Mouse (Mus musculus): ENCODE measurements at regions not wholly inside any gene's neighbourhood (a gene's known extent, or its start where the extent isn't known, plus 50 kb on each side); places are given as distances from the start of the nearest gene placed in this dataset.

GRCm38 (mm10) chr3:54598296-54598695 is 94.3 kb upstream of the Supt20 start:
- H3K9me3 ChIP-seq (replicated peaks; ENCODE audit: low read length), result no peaks in the 10 kb centered on the region
- H3K4me2 ChIP-seq (ENCODE audit: low read length), result no peak overlapping the region
- H3K27me3 ChIP-seq (ENCODE audit: insufficient read depth, low read length), result no peaks in the 10 kb centered on the region
- ATAC-seq (replicated peaks; ENCODE audit: low FRiP score, low read depth) (no peak), DNase-seq (ENCODE audit: low spot score) (no peak)
- no peak for TF ChIP-seq CTCF (IDR thresholded peaks at IDR 0.05; ENCODE audit: low read depth)
- no peak overlapping the region for H3K4me3 ChIP-seq (replicated peaks; ENCODE audit: low read depth, low read length)
- WGBS, result 79% methylated on average over 5 of the region's 5 CpGs
- H3K9ac ChIP-seq (ENCODE audit: low read depth, low read length), result no peak overlapping the region
- H3K36me3 ChIP-seq (ENCODE audit: insufficient read depth, low read length), result no peaks in the 10 kb centered on the region
- peak overlapping the region; percentile 20; the same call in 1 of the 2 replicates for H3K27ac ChIP-seq
- H3K4me1 ChIP-seq (replicated peaks; ENCODE audit: insufficient read depth, low read length), result no peaks in the 10 kb centered on the region

- Histone ChIP-seq H3K4me1 (replicated peaks; ENCODE audit: insufficient read depth, low read length) (no peaks in the 10 kb centered on the region), H3K9ac (ENCODE audit: low read depth, low read length) (no peak overlapping the region), H3K9me3 (replicated peaks; ENCODE audit: low read length) (no peaks in the 10 kb centered on the region; the same call in 1 of the 2 replicates), H3K27ac (no peak overlapping the region), H3K27me3 (ENCODE audit: insufficient read depth, low read length) (no peaks in the 10 kb centered on the region), H3K36me3 (ENCODE audit: insufficient read depth, low read length) (no peaks in the 10 kb centered on the region), H3K4me2 (ENCODE audit: low read length) (no peak overlapping the region), H3K4me3 (replicated peaks; ENCODE audit: low read depth, low read length) (no peak overlapping the region)
- DNase-seq (ENCODE audit: low spot score) (no peak), ATAC-seq (replicated peaks; ENCODE audit: low FRiP score, low read depth) (no peak)
- 60% methylated on average over 4 of the region's 4 CpGs for WGBS
- no peak for TF ChIP-seq CTCF (IDR thresholded peaks at IDR 0.05; ENCODE audit: low read depth)
Observed at GRCm38 (mm10) chr3:54604705-54605379, 87.8 kb upstream of the Supt20 start.

- Histone ChIP-seq H3K27me3 (ENCODE audit: insufficient read depth, low read length) (no peaks in the 10 kb centered on the region), H3K4me3 (replicated peaks; ENCODE audit: low read depth, low read length) (no peak overlapping the region), H3K9ac (ENCODE audit: low read depth, low read length) (no peak overlapping the region), H3K36me3 (ENCODE audit: insufficient read depth, low read length) (no peaks in the 10 kb centered on the region), H3K4me1 (replicated peaks; ENCODE audit: insufficient read depth, low read length) (no peaks in the 10 kb centered on the region), H3K9me3 (replicated peaks; ENCODE audit: low read length) (no peaks in the 10 kb centered on the region; the same call in 1 of the 2 replicates), H3K4me2 (ENCODE audit: low read length) (no peak overlapping the region), H3K27ac (no peak overlapping the region)
- DNase-seq (ENCODE audit: low spot score), result no peak
- ATAC-seq (replicated peaks; ENCODE audit: low FRiP score, low read depth), result no peak
- TF ChIP-seq CTCF (IDR thresholded peaks at IDR 0.05; ENCODE audit: low read depth), result no peak
- 68% methylated on average over 10 of the region's 10 CpGs for WGBS
Observed at GRCm38 (mm10) chr3:54611431-54611990, 81.1 kb upstream of the Supt20 start.

GRCm38 (mm10) chr3:54613845-54614244 is 78.8 kb upstream of the Supt20 start:
- no peaks in the 10 kb centered on the region for H3K36me3 ChIP-seq (ENCODE audit: insufficient read depth, low read length)
- H3K4me3 ChIP-seq (replicated peaks; ENCODE audit: low read depth, low read length), result no peak overlapping the region
- no peak overlapping the region for H3K9ac ChIP-seq (ENCODE audit: low read depth, low read length)
- no peaks in the 10 kb centered on the region for H3K4me1 ChIP-seq (replicated peaks; ENCODE audit: insufficient read depth, low read length)
- no peaks in the 10 kb centered on the region for H3K27me3 ChIP-seq (ENCODE audit: insufficient read depth, low read length)
- WGBS, result 59% methylated on average over 2 of the region's 2 CpGs
- no peak for TF ChIP-seq CTCF (IDR thresholded peaks at IDR 0.05; ENCODE audit: low read depth)
- no peak overlapping the region for H3K27ac ChIP-seq
- ATAC-seq (replicated peaks; ENCODE audit: low FRiP score, low read depth) (no peak), DNase-seq (ENCODE audit: low spot score) (no peak)
- no peak overlapping the region for H3K4me2 ChIP-seq (ENCODE audit: low read length)
- H3K9me3 ChIP-seq (replicated peaks; ENCODE audit: low read length), result no peaks in the 10 kb centered on the region

GRCm38 (mm10) chr3:54617298-54617697 is 75.3 kb upstream of the Supt20 start:
- no peaks in the 10 kb centered on the region for H3K4me1 ChIP-seq (replicated peaks; ENCODE audit: insufficient read depth, low read length)
- H3K9ac ChIP-seq (ENCODE audit: low read depth, low read length), result no peak overlapping the region
- DNase-seq (ENCODE audit: low spot score), result no peak
- no peak for ATAC-seq (replicated peaks; ENCODE audit: low FRiP score, low read depth)
- WGBS, result 94% methylated on average over 4 of the region's 4 CpGs
- no peaks in the 10 kb centered on the region for H3K9me3 ChIP-seq (replicated peaks; ENCODE audit: low read length)
- no peaks in the 10 kb centered on the region for H3K27me3 ChIP-seq (ENCODE audit: insufficient read depth, low read length)
- no peak overlapping the region for H3K4me3 ChIP-seq (replicated peaks; ENCODE audit: low read depth, low read length)
- TF ChIP-seq CTCF (IDR thresholded peaks at IDR 0.05; ENCODE audit: low read depth), result no peak
- no peaks in the 10 kb centered on the region for H3K36me3 ChIP-seq (ENCODE audit: insufficient read depth, low read length)
- no peak overlapping the region for H3K4me2 ChIP-seq (ENCODE audit: low read length)
- no peak overlapping the region for H3K27ac ChIP-seq

GRCm38 (mm10) chr3:54618286-54618685 is 74.3 kb upstream of the Supt20 start:
- H3K27ac ChIP-seq, result no peak overlapping the region
- no peaks in the 10 kb centered on the region for H3K4me1 ChIP-seq (replicated peaks; ENCODE audit: insufficient read depth, low read length)
- DNase-seq (ENCODE audit: low spot score), result no peak
- H3K27me3 ChIP-seq (ENCODE audit: insufficient read depth, low read length), result no peaks in the 10 kb centered on the region
- 93% methylated on average over 4 of the region's 4 CpGs for WGBS
- no peak overlapping the region for H3K9ac ChIP-seq (ENCODE audit: low read depth, low read length)
- no peak for ATAC-seq (replicated peaks; ENCODE audit: low FRiP score, low read depth)
- H3K9me3 ChIP-seq (replicated peaks; ENCODE audit: low read length), result no peaks in the 10 kb centered on the region
- no peaks in the 10 kb centered on the region for H3K36me3 ChIP-seq (ENCODE audit: insufficient read depth, low read length)
- H3K4me3 ChIP-seq (replicated peaks; ENCODE audit: low read depth, low read length), result no peak overlapping the region
- no peak for TF ChIP-seq CTCF (IDR thresholded peaks at IDR 0.05; ENCODE audit: low read depth)
- no peak overlapping the region for H3K4me2 ChIP-seq (ENCODE audit: low read length)

Measured in kidney, postnatal 0 days (tissue).